Mouse (Mus musculus) ES-E14 (cell line): ENCODE measurements around the gene Hook2. TPM values are rescaled to one million over a fixed set of nuclear protein-coding genes. Genes with fewer than 3 reads are reported as not detected.

Experiments used
- DNase-seq: peaks from one replicate; pipeline ENCODE4 v3.0.0-alpha.2; 2013; ENCODE audit warnings: low read depth, low spot score
- H3K27ac ChIP-seq: 2 replicates; pipeline ENCODE4 v1.5.1; 2012; ENCODE audit warnings: low read depth, mild to moderate bottlenecking, low read length, moderate library complexity, mixed read lengths; ENCODE audit not compliant: poor library complexity, insufficient read depth, severe bottlenecking
- H3K36me3 ChIP-seq: 2 replicates; pipeline ENCODE4 v1.6.1; 2012; ENCODE audit warnings: mild to moderate bottlenecking, low read length, moderate library complexity, mixed read lengths; ENCODE audit not compliant: control insufficient read depth, poor library complexity, insufficient read depth, severe bottlenecking
- H3K4me1 ChIP-seq, 2 experiments: fragments of 150-350 bp in 1 of 2; sonication (generic) in 1 of 2; 2 replicates each; pipeline ENCODE4 v1.6.1; 2012; ENCODE audit warnings: low read length in 2 of 2, mild to moderate bottlenecking in 1 of 2, mixed read lengths in 1 of 2; ENCODE audit not compliant: control insufficient read depth in 2 of 2, insufficient read depth in 2 of 2, poor library complexity in 1 of 2
- H3K4me3 ChIP-seq, 2 experiments: fragments of 150-350 bp in 1 of 2; sonication (generic) in 1 of 2; 2 replicates each; pipeline ENCODE4 v1.5.1; 2012; ENCODE audit warnings: low read length in 2 of 2, low read depth in 1 of 2, mild to moderate bottlenecking in 1 of 2, mixed read lengths in 1 of 2; ENCODE audit not compliant: insufficient read depth in 1 of 2, poor library complexity in 1 of 2, severe bottlenecking in 1 of 2
- H3K9ac ChIP-seq: 2 replicates; pipeline ENCODE4 v1.6.1; 2012; ENCODE audit warnings: low read depth, mild to moderate bottlenecking, low read length, mixed read lengths; ENCODE audit not compliant: poor library complexity, insufficient read depth, severe bottlenecking
- H3K9me3 ChIP-seq: fragments of 150-350 bp; sonication (generic); 2 replicates; pipeline ENCODE4 v1.6.1; 2012; ENCODE audit warnings: low read depth, mild to moderate bottlenecking, low read length; ENCODE audit not compliant: control insufficient read depth, insufficient read depth
- CHD2 ChIP-seq: IDR thresholded peaks from 2 replicates; pipeline ENCODE4 v1.6.1; 2014; ENCODE audit warnings: mild to moderate bottlenecking, low read depth, low read length, inconsistent platforms
- HCFC1 ChIP-seq: IDR thresholded peaks from 2 replicates; pipeline ENCODE4 v1.6.1; 2012; ENCODE audit warnings: low read length, inconsistent platforms, borderline replicate concordance; ENCODE audit not compliant: insufficient read depth
- MAFK ChIP-seq: IDR thresholded peaks from 2 replicates; pipeline ENCODE4 v1.6.1; 2014; ENCODE audit warnings: mild to moderate bottlenecking, low read depth, low read length, inconsistent platforms; ENCODE audit not compliant: insufficient read depth
- ZC3H11A ChIP-seq: IDR thresholded peaks from 2 replicates; pipeline ENCODE4 v1.6.1; 2012; ENCODE audit warnings: low read depth, mild to moderate bottlenecking, inconsistent platforms, low read length, borderline replicate concordance
- ZNF384 ChIP-seq: IDR thresholded peaks from 2 replicates; pipeline ENCODE4 v1.6.1; 2012; ENCODE audit warnings: low read depth, low read length, inconsistent platforms
- in situ Hi-C, 2 experiments: fragments of 600-800 bp; cut with MboI; formaldehyde crosslinking; loops; one replicate each; pipeline ENCODE4 v1.15.1; 2025; ENCODE audit warnings: low sequenced_read_pairs in 2 of 2, inconsistent platforms in 1 of 2; ENCODE audit not compliant: unreplicated experiment in 2 of 2
- total RNA-seq: library from RNA; depleted of rRNA; stranded (reverse); fragments of 300-350 nt; gene quantifications from 2 replicates; pipeline ENCODE4 v1.2.3, GENCODE M21; 2012

Gene Hook2
- total RNA-seq, 1 experiment: 28.6 TPM

DNA sequence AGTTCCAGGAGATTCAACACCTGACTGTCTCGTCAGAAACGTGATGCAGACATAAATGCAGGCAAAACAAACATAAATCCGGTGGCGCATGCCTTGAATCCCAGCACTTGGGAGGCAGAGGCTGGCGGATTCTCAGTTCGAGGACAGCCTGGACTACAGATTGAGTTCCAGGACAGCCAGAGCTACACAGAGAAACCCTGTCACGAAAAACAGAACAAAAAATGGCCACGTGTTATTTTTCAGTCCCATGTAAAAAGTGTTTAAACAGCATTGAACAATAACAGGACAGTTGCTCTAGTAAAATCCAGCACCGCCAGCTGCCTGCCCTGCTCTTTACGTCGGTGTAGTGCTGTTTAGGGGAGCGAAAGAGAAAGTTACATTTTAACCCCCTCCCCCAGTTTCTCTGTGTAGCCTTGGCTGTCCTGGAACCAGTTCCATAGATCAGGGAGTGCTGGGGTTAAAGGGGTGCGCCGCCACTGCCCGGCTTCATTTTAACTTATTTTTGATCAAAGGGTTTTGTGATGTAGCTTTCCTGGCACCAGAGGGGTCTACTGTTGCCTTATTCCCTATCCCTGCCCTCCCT is 45.4 kb downstream of the Hook2 start:
- peaks cover 19% of the 10 kb centered on the region for H3K36me3 ChIP-seq
- TF ChIP-seq ZC3H11A (no peak), ZNF384 (no peak), CHD2 (no peak), HCFC1 (no peak), MAFK (no peak)
- H3K4me1 ChIP-seq: peaks cover 0 to 9% of the 10 kb centered on the region in 2 experiments; a peak in 2 of 4 replicates
- H3K9ac ChIP-seq: peak overlapping the region; percentile 99
- no peak for DNase-seq
- no peaks in the 10 kb centered on the region for H3K9me3 ChIP-seq
- peak overlapping the region; percentile 90 for H3K27ac ChIP-seq
- in situ Hi-C loops: no loop called here
- peak overlapping the region; percentile 77 to 96 for H3K4me3 ChIP-seq

DNA sequence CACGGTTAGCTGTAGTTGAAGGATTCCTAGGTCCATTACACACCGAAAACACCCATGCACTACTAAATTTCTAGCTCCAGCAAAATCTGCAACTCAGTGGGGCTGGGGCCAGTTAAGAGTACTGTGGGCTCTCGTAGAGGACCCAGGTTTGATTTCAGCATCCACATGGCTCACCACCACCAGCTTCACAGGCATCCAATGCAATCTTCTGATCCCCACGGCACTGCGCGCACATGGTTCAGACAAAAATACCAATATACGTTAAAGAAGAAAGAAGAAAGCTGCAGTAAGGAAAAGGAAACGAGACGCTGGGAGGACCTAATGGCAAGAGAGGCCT is 45.9 kb downstream of the Hook2 start:
- peaks cover 0 to 9% of the 10 kb centered on the region in 2 experiments; a peak in 2 of 4 replicates for H3K4me1 ChIP-seq
- TF ChIP-seq MAFK (no peak), HCFC1 (no peak), ZNF384 (no peak), CHD2 (no peak), ZC3H11A (no peak)
- H3K9ac ChIP-seq: peak overlapping the region; percentile 99
- H3K9me3 ChIP-seq: no peaks in the 10 kb centered on the region
- H3K36me3 ChIP-seq: peaks cover 22% of the 10 kb centered on the region
- no peak for DNase-seq
- H3K4me3 ChIP-seq: peak overlapping the region; percentile 77 to 96
- in situ Hi-C loops: no loop called here
- H3K27ac ChIP-seq: peak overlapping the region; percentile 90

DNA sequence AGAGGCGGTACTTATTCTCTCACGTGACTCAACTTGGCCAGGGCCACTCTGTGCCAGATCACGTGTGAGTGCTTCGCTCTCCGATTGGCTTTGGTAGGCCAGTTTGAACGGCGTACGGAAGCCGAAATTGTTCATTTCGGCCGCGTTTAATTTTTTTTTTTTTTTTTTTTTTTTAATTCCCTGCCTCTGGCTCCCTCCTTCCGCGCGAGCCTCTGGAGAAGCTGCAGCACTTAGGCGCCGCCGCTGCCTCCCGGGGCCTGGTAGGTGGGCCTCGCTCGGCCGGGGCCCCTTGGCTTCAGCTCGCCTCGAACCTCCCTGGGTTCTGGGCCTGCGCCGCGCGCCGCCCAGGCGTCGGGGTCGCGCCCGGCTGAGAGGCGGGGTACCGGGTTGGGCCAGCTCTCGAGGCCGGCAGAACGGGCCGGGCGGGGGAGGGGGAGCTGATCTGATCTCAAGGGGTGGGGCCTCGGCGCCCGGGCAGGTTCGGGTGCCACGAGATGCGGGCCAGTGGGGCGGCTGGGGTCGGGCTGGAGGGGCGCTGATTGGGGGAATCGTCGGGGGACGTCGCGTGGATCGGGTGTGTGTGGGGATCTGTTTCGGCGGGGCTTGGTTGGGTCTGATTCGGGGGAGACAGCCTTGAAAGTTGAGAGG is 46.4 kb downstream of the Hook2 start, which contains the start of gene Tnpo2:
Gene Tnpo2, plus strand, starts transcription at position 198 of the 648 bp plus-strand sequence.
- Histone ChIP-seq H3K36me3 (peaks cover 18% of the 10 kb centered on the region), H3K9ac (peak within 1 kb of the TSS; percentile 99), H3K27ac (peak within 1 kb of the TSS; percentile 97), H3K4me3 (peak within 1 kb of the TSS; percentile 77 to 96), H3K4me1 (peaks cover 0 to 9% of the 10 kb centered on the region in 2 experiments; a peak in 2 of 4 replicates), H3K9me3 (no peaks in the 10 kb centered on the region)
- in situ Hi-C loops: no loop called here
- TF ChIP-seq ZNF384: peak; percentile 100
- TF ChIP-seq HCFC1: peak; percentile 74; the same call in 1 of the 2 replicates
- TF ChIP-seq ZC3H11A: no peak
- TF ChIP-seq CHD2: no peak; the same call in 1 of the 2 replicates
- TF ChIP-seq MAFK: 0 out of 2 replicates have a peak, but pooled peaks have one; percentile 48
- DNase-seq: peak; percentile 90

DNA sequence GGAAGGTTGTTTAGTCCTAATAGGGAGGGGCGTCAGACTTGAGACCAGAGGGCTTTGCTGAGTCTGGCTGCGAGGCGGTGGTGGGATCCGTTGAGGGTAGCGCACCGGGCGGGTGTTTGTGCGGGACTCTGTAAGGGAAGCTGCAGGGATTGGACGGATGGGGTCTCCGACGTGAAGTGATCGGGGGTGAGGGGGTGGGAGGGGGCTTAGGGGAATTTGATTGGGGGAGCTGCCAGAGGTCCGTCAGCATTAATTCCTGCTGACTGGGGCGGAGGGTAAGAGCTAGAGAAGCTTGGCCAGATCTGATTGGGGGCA is 46.9 kb downstream of the Hook2 start:
- no peak for DNase-seq
- Histone ChIP-seq H3K9me3 (no peaks in the 10 kb centered on the region), H3K9ac (peak overlapping the region; percentile 99), H3K27ac (peak overlapping the region; percentile 97), H3K4me3 (peak overlapping the region; percentile 77 to 96), H3K36me3 (peaks cover 18% of the 10 kb centered on the region), H3K4me1 (peaks cover 0 to 9% of the 10 kb centered on the region in 2 experiments; a peak in 2 of 4 replicates)
- TF ChIP-seq MAFK (peak; percentile 29; the same call in 1 of the 2 replicates), ZC3H11A (no peak)
- in situ Hi-C loops: no loop called here
